Mouse (Mus musculus): ENCODE measurements around the gene Grk6. TPM values are rescaled to one million over a fixed set of nuclear protein-coding genes. Genes with fewer than 3 reads are reported as not detected.

Gene Grk6
- polyA plus RNA-seq, 1 experiment: 44.1 TPM

Other genes starting within 250 kb of the Grk6 start
- 23.1 and 26.3 TPM in 2 replicates for gene Nsd1, start 235.3 kb upstream of the Grk6 start, polyA plus RNA-seq (2012; rRNA removed)
- gene Prelid1, start 124.6 kb upstream of the Grk6 start, polyA plus RNA-seq (2012; rRNA removed): 245 and 271 TPM in 2 replicates
- 82.7 and 84.8 TPM in 2 replicates for gene Rab24, start 123.1 kb upstream of the Grk6 start, polyA plus RNA-seq (2012; rRNA removed)
- 1.3 and 2.2 TPM in 2 replicates for gene Mxd3, start 115.2 kb upstream of the Grk6 start, polyA plus RNA-seq (2012; rRNA removed)
- 319 and 353 TPM in 2 replicates for gene Lman2, start 82.3 kb upstream of the Grk6 start, polyA plus RNA-seq (2012; rRNA removed)
- gene Rgs14, start 75.3 kb upstream of the Grk6 start, polyA plus RNA-seq (2012; rRNA removed): 2.4 and 2.8 TPM in 2 replicates
- gene Slc34a1, start 46.9 kb upstream of the Grk6 start, polyA plus RNA-seq (2012; rRNA removed): 0.34 and 0.91 TPM in 2 replicates
- 0.26 and 0.49 TPM in 2 replicates for gene Pfn3, start 29.8 kb upstream of the Grk6 start, polyA plus RNA-seq (2012; rRNA removed)
- gene F12, start 18.3 kb upstream of the Grk6 start, polyA plus RNA-seq (2012; rRNA removed): 0.12 and 0.55 TPM in 2 replicates
- gene Prr7, start 19.2 kb downstream of the Grk6 start, polyA plus RNA-seq (2012; rRNA removed): 1.9 and 3.4 TPM in 2 replicates
- 20.5 and 24.4 TPM in 2 replicates for gene Dbn1, start 43.0 kb downstream of the Grk6 start, polyA plus RNA-seq (2012; rRNA removed)
- 79.3 and 81.5 TPM in 2 replicates for gene Pdlim7, start 68.6 kb downstream of the Grk6 start, polyA plus RNA-seq (2012; rRNA removed)
- gene Dok3, start 84.2 kb downstream of the Grk6 start, polyA plus RNA-seq (2012; rRNA removed): 5.5 and 6.7 TPM in 2 replicates
- gene Ddx41, start 91.6 kb downstream of the Grk6 start, polyA plus RNA-seq (2012; rRNA removed): 52.7 and 53.6 TPM in 2 replicates
- gene Fam193b, start 126.0 kb downstream of the Grk6 start, polyA plus RNA-seq (2012; rRNA removed): 51.3 and 57.7 TPM in 2 replicates
- 166 and 199 TPM in 2 replicates for gene Tmed9, start 128.7 kb downstream of the Grk6 start, polyA plus RNA-seq (2012; rRNA removed)
- gene B4galt7, start 154.8 kb downstream of the Grk6 start, polyA plus RNA-seq (2012; rRNA removed): 20.3 and 25.3 TPM in 2 replicates
- 29.0 and 30.2 TPM in 2 replicates for gene Caml, start 177.9 kb downstream of the Grk6 start, polyA plus RNA-seq (2012; rRNA removed)
- 13.6 and 13.9 TPM in 2 replicates for gene Ddx46, start 190.0 kb downstream of the Grk6 start, polyA plus RNA-seq (2012; rRNA removed)
- gene B230219D22Rik, start 248.1 kb downstream of the Grk6 start, polyA plus RNA-seq (2012; rRNA removed): 35.5 and 35.6 TPM in 2 replicates